Mouse (Mus musculus): Measurements from ENCODE around the gene Gm16381. TPM values are rescaled to one million over a fixed set of nuclear protein-coding genes. Genes with fewer than 3 reads are reported as not detected.
"Not testable (repeated sequence)": the region's sequence is repeated elsewhere in the genome, so short reads cannot be mapped to it uniquely, and the experiment has no call there.

Gene Gm16381
- not detected in 2 replicates for polyA plus RNA-seq (2015; fragmentation: Nextera tagmentation; extraction: Ambion mirVana)

- not testable (repeated sequence) for H3K4me2 ChIP-seq; H3K27me3 ChIP-seq; H3K9me3 ChIP-seq; H3K4me1 ChIP-seq; H3K9ac ChIP-seq; H3K4me3 ChIP-seq; ATAC-seq (ENCODE audit: insufficient number of reproducible peaks, insufficient read depth, low FRiP score, low TSS enrichment, low read depth); H3K36me3 ChIP-seq; H3K27ac ChIP-seq
- 70% methylated on average over 2 of the region's 2 CpGs for WGBS
Observed at GRCm38 (mm10) chr12:87644520-87644919, at the start of gene Gm16381. Gm16381 (minus strand) TSS chr12:87644620.

- not testable (repeated sequence) for H3K4me1 ChIP-seq; H3K27ac ChIP-seq; H3K9ac ChIP-seq; H3K9me3 ChIP-seq; H3K4me2 ChIP-seq; H3K27me3 ChIP-seq; H3K36me3 ChIP-seq; ATAC-seq (ENCODE audit: insufficient number of reproducible peaks, insufficient read depth, low FRiP score, low TSS enrichment, low read depth); H3K4me3 ChIP-seq
- WGBS: 56% methylated on average over 2 of the region's 4 CpGs
Observed at GRCm38 (mm10) chr12:87652916-87653703, 8.7 kb upstream of the Gm16381 start.

GRCm38 (mm10) chr12:87618569-87618968 lies 25.9 kb downstream of the Gm16381 start, which contains the start of gene Gm4027:
Gm4027 (plus strand) TSS chr12:87618869.
- not testable (repeated sequence) for ATAC-seq (ENCODE audit: insufficient number of reproducible peaks, insufficient read depth, low FRiP score, low TSS enrichment, low read depth); H3K9me3 ChIP-seq; H3K27me3 ChIP-seq; H3K9ac ChIP-seq; H3K4me2 ChIP-seq; H3K27ac ChIP-seq; H3K4me3 ChIP-seq; H3K4me1 ChIP-seq; H3K36me3 ChIP-seq
- WGBS: 72% methylated on average over 6 of the region's 7 CpGs

GRCm38 (mm10) chr12:87602388-87602787 lies 42.0 kb downstream of the Gm16381 start, which contains the start of gene Oog1:
Oog1 (plus strand) TSS chr12:87602688.
- not testable (repeated sequence) for ATAC-seq (ENCODE audit: insufficient number of reproducible peaks, insufficient read depth, low FRiP score, low TSS enrichment, low read depth); H3K27ac ChIP-seq; H3K4me1 ChIP-seq; H3K36me3 ChIP-seq; H3K4me2 ChIP-seq; H3K9ac ChIP-seq; H3K27me3 ChIP-seq; H3K4me3 ChIP-seq; H3K9me3 ChIP-seq
- WGBS: 71% methylated on average over 1 of the region's 2 CpGs

- H3K9ac ChIP-seq; H3K4me1 ChIP-seq; ATAC-seq (ENCODE audit: insufficient number of reproducible peaks, insufficient read depth, low FRiP score, low TSS enrichment, low read depth); H3K36me3 ChIP-seq; H3K4me2 ChIP-seq; H3K9me3 ChIP-seq; H3K4me3 ChIP-seq; H3K27me3 ChIP-seq; H3K27ac ChIP-seq: not testable (repeated sequence)
- 2% methylated on average over 2 of the region's 2 CpGs for WGBS
Observed at GRCm38 (mm10) chr12:87601388-87601787, 43.0 kb downstream of the Gm16381 start.

Other genes starting within 250 kb of the Gm16381 start
- gene Slirp, start 200.7 kb downstream of the Gm16381 start, polyA plus RNA-seq (2015; fragmentation: Nextera tagmentation; extraction: Ambion mirVana): 336 and 343 TPM in 2 replicates
- 65.9 and 76.1 TPM in 2 replicates for gene Alkbh1, start 200.6 kb downstream of the Gm16381 start, polyA plus RNA-seq (2015; fragmentation: Nextera tagmentation; extraction: Ambion mirVana)
- gene Snw1, start 172.3 kb downstream of the Gm16381 start, polyA plus RNA-seq (2015; fragmentation: Nextera tagmentation; extraction: Ambion mirVana): 139 and 148 TPM in 2 replicates
- gene Gm5788, start 149.9 kb downstream of the Gm16381 start, polyA plus RNA-seq (2015; fragmentation: Nextera tagmentation; extraction: Ambion mirVana): not detected in 2 replicates
- not detected in 2 replicates for gene Gm8300, start 130.3 kb downstream of the Gm16381 start, polyA plus RNA-seq (2015; fragmentation: Nextera tagmentation; extraction: Ambion mirVana)
- not detected in 2 replicates for gene Oog1, start 41.9 kb downstream of the Gm16381 start, polyA plus RNA-seq (2015; fragmentation: Nextera tagmentation; extraction: Ambion mirVana)
- gene Gm4027, start 25.8 kb downstream of the Gm16381 start, polyA plus RNA-seq (2015; fragmentation: Nextera tagmentation; extraction: Ambion mirVana): not detected in 2 replicates
- gene Gm21319, start 131.1 kb upstream of the Gm16381 start, polyA plus RNA-seq (2015; fragmentation: Nextera tagmentation; extraction: Ambion mirVana): not detected in 2 replicates
- not detected in 2 replicates for gene Gm21936, start 150.9 kb upstream of the Gm16381 start, polyA plus RNA-seq (2015; fragmentation: Nextera tagmentation; extraction: Ambion mirVana)
- not detected in 2 replicates for gene BB287469, start 172.0 kb upstream of the Gm16381 start, polyA plus RNA-seq (2015; fragmentation: Nextera tagmentation; extraction: Ambion mirVana)
- not detected in 2 replicates for gene Gm2001, start 197.7 kb upstream of the Gm16381 start, polyA plus RNA-seq (2015; fragmentation: Nextera tagmentation; extraction: Ambion mirVana)
- not detected in 2 replicates for gene Gm2016, start 229.5 kb upstream of the Gm16381 start, polyA plus RNA-seq (2015; fragmentation: Nextera tagmentation; extraction: Ambion mirVana)

Measured in embryonic facial prominence, embryonic 13.5 days (tissue).